Mouse (Mus musculus): ENCODE results near the gene Akap7.
"Not testable (repeated sequence)": the region's sequence is repeated elsewhere in the genome, so short reads cannot be mapped to it uniquely, and the experiment has no call there.

Gene Akap7

GRCm38 (mm10) chr10:25250108-25250507, 57.6 kb downstream of the Akap7 start:
- DNase-seq, result peak; percentile 61 to 73

- DNase-seq, result no peak
Measured at GRCm38 (mm10) chr10:25246173-25246572, 61.5 kb downstream of the Akap7 start.

GRCm38 (mm10) chr10:25239156-25239555, 68.5 kb downstream of the Akap7 start:
- DNase-seq, result peak in 1 of 2 experiments; percentile 47

DNA sequence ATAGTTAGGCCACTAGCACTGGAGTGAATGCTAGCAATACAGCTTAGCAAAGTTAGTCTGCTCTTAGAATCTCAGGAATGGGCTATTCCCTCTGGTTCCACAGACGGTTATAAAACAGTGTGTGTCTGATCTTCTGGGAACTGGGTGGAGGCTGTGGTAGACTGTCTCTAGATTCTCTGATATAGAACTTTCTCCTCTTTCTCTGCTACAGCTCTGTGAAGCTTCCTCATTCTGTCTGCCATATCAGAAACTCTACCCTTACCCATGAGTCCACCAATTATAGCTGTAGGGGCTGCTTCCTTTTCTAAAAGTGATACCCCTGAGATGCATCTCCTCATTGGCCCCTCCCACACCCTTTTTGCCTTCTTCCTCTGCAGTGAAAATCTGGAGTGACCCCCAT, 73.6 kb downstream of the Akap7 start:
- no peak for DNase-seq

DNA sequence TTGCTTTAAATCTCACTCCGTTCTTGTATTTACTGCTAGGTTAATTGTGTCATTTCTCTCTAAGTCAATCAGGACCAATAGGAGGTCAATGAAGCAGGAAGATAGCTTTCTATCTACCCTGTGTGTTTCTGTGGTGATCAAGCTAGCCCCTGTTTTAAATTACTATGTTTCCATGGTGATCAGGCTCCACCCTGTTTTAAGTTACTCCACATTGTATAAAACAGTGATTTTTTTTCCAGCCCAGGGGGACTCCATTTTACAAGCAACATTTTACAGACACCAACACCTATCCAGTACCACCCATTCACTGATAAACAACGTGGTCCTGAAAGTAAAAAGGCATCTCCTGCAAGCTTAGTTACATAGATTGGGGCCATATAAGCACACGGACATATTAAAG, 75.0 kb downstream of the Akap7 start:
- DNase-seq, result no peak

- DNase-seq, result no peak
Measured at GRCm38 (mm10) chr10:25231358-25231757, 76.3 kb downstream of the Akap7 start.

DNA sequence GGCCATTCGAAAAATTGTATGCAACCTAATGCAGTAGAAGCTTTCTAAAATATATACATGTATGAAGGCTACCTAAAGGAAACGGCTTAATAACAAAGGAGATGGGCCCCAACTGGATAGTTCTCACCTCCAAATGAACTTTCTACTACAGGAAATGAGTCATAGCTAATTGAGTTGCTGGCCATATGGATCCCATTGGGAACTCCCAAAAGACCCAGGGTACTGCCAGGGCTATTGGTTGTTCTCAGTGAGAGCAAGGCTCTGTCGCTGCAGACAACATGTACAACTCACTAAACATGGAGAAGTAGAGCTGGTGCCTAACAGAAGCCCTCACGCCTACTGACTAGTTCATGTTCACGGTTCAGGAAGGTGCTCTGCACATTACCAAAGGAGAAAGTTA, 83.3 kb downstream of the Akap7 start:
- no peak for DNase-seq

DNA sequence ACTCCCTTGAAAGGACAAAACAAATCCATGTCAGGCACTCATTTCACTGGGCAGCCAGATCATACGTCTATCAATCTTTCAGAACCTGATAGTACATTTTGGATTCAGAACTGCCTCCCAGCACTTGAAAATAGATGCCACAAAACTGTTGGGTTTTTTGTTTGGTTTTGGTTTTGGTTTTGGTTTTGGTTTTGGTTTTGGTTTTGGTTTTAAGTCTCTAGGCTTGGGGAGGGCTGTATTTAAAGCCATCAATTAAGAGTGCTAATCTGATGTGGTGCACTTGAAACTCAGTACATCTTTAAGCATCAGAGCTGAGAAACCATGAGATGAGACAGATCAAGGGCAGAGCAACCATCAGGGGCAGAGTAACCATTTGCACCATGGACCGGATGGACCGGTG, 86.9 kb downstream of the Akap7 start:
- no peak for DNase-seq

DNA sequence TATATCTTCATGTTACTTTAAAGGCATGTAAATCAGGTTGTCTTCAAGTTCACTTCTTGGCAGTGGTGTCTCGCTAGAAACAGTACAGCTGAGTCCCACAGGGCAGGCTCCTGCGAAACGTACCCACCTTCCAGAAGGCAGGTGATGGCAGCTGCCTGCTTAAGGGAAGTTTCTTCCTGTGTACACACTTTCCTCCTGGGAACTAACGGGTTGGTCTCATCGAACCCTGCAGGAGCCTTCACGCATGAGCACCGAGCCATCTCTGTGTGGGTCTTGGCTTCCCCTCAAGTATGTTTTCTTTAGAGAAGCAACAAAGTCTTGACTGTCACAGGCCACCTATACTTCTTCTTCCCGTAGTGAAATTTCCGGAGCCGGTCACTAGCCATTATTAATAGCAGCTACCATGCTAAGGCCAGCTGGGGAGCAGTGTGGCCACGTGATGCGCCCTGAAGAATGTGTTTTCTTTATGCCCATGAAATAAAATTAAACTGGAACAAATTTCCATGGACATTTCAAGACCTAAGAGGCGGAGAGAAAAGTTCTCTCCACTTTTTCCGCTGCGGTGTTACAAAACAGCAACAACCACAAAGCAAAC, 87.7 kb downstream of the Akap7 start:
- no peak for DNase-seq

DNA sequence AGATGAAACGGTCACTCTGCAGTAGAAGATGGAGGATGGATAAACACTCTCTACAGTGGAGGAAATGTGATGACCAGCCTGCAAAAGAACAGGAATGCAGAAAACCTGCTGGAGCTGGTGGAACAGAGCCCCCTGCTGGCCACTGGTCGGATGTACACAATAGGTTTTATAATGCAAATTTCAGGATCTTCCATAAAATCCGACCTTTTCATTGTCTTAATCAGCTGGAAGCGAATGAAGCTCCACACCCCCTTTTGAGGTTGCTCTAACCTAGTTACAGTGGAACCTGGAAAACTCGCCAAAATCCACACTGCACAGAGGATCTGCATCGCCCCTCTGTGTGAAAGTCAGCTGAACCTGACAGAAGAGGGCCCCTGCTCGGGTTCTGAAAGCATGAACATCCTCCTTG, 88.4 kb downstream of the Akap7 start:
- DNase-seq, result peak; percentile 51 to 71

DNA sequence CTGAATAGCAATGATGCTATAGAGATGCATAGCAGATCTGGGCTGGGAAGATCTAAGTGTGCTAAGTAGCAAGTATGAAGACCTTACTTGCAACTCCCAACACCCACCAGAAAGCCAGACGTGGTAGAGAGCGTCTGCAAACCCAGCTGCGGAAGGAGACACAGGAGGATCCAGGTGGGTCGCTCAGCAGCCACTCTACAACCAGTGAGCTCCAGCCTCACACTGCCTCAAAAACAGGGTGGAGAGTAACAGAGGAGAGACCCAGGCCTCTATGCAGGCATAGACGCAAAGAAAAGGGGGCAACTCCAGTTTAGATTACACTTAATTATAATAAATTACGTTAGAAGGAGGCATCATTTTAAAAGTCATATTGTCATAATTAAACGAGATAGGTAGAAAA, 88.9 kb downstream of the Akap7 start:
- DNase-seq, result no peak

GRCm38 (mm10) chr10:25215977-25216376, 91.7 kb downstream of the Akap7 start:
- DNase-seq, result no peak

DNA sequence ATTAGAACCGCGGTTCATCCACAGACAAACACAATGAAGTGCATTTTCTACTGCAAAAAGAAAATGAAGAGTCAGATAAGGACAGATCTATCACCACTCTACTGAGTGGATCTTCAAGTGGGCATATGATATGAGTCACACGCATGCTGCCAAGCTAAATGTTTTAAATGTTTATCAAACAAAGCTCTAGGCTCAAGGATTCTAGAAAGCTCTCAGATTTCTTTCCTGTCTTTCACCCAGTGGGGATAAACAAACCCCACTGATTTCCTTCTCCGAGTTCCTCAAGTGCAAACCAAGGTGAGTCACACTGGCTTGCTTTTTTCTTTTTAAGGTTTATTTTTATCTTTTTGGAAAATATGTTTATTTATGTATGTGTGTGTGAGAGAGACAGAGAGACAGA, 94.0 kb downstream of the Akap7 start:
- DNase-seq, result no peak

DNA sequence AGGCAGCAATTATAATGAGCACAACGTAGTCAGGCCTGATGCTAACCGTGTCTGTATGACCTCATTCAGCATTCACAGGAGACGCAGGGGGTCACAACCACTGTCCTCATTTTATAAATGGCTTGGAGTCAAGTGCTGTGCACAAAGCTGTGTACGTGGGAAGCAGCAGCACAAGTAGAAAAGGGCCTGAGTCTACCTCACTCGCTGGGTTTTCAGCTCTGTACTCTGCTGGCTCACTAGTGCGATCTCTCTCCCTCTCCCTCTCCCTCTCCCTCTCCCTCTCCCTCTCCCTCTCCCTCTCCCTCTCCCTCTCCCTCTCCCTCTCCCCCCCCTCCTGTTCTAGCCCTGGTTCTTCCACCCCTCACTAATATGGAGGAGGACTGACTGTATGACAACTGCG, 99.1 kb downstream of the Akap7 start:
- no peak for DNase-seq

DNA sequence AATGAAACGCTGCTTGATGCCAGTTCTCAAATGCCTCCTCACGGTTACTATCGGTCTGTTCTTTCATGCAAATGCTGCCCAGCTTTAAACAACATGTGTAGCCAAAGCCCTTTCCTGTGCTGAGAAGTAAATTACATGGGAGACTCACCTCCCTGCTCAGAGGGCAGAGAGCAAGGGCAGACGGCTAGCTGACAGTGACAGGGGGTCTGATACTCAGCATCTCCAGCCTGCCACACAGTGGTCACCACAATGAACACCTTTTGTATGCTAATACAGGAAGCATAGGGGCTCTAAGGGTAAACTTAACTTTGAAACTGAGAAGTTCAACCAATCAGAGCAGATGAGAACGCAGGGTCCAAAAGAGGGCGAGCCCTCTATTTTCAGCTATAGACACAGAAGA, 99.8 kb downstream of the Akap7 start:
- no peak for DNase-seq

DNA sequence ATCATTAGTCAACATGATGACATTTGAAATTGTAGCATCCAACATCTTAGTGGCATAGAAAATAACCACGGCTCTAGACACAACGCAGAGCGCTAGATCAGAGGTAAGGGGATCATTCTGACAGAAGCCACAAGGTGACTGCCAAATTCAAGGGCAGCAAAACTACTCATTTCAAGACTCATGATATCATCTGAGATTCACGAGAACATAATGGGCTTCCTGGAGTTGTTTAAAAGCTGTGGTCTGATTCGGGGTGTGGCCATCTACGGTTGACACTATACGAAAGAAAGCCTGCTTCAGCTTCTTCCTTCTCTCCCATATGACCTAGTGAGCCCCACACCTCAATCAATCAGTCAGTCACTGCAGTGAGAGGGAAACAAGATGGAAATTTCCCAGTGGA, 107.0 kb downstream of the Akap7 start:
- DNase-seq, result no peak

GRCm38 (mm10) chr10:25199510-25200353, 107.9 kb downstream of the Akap7 start:
- DNase-seq, result peak; percentile 72 to 73

DNA sequence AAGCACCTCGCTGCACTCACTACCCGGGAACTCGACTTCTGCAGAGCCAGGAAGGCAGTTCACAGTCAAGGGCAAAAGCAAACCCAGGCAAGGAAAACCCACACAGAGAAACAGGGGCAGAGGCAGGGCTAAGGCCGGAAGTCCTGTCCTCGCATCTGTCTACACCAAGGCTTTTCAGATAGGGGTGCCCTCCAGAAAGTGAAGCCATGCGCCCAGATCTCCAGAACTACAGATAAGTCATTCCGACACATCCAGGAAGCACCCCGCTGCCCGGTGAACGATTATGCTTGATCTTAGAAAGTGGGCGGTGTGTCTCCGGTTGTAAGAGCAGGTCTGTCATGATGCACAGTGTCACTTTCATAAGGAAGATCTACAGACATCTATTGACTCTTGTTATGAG, 109.1 kb downstream of the Akap7 start:
- DNase-seq, result no peak

DNA sequence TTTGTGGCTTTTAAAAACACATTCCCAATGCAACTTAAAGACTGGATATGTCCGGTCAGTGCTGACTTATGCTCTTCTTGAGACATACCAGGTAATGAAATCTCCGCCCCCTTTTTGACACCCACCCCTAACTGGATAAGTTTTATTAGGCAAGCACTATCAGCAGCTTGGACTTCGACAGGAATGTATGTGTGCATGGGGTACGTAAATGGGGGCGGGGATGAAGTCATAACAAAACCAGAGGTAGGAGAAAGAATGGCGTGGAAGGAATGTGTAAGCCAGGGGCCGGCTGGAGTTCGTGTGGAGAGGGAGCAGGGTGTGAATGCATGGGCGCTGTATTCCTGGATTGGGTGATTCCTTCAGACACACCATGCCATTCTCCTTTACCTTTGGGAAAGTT, 109.6 kb downstream of the Akap7 start:
- no peak for DNase-seq

DNA sequence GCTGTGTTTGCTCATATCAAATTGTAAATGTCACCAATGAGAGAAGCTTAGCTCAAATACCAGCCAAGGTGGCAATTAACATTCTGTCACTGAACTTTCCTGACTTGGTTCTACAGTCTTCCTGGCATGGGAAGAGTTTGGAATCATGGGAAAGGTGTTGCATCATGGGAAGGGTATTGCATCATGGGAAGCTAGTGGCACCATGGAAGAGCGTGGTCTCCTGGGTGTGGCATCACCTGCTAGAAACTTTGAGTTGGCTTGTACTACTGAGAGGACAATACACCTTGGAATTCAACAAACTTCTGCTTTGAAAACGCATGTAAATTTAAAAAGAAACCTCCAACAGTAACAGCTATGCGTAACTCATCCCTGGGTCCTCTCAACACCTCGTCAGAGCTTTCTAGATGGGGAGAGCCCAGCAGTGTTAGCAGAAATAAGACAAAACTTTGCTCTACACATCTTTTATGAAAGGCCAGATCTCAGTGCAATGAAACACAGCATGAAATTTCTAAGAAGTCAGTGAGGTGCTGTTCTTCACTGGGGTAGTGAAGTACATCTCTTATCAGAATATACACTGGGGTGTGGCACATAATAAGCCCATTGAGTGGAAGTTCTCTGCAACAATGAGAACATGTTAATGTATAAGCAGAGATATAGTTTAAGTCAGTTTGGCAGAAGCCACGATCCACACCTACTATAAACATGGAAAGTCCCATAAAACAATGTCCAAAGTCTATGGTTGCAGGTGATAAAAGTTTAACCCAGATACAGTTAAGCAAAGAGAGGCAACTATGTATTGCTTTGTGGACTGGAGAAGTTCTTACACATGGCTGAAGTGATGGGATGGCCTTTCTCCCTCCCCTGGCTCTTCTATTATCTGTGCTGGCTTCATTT, 115.2 kb downstream of the Akap7 start:
- DNase-seq, result no peak

GRCm38 (mm10) chr10:25191166-25191565, 116.5 kb downstream of the Akap7 start:
- no peak for DNase-seq

DNA sequence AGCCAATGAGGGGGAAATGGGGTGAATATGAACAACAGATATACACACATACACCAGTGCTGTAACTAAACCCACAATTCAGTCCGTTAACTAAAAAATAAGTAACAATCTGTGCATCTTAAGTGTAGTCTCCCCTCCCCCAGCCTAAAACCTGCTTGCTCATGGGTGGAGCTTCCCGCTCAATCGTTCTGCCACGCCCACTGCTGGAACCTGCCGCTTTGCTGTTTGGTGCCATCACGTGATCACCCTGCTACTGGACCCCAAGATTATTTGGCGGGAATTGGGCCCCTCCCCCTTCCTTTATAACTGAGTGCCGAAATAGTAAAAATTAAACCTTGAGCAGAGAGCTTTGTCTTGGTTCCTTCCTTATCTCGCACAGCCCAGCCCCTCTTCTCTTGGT, 121.4 kb downstream of the Akap7 start:
- not testable (repeated sequence) for DNase-seq

DNA sequence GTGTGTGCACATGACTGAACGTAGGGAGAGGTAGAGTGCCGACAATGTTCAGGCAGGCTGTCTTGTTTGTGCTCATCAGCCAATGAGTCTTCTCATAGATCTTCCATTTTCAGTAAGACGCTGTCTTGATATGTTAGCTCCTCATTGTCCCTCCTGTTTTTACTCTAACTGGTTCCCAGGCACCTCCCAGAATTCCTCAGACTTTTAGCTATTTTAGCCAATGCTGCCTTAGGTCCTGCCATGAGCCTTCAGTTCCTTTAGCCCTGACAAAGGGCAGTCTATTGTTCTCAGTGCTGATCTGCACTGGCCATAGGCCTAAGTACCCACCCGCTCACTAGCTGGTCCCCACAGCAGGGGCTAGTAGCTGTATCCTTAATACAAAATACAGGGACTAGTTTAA, 122.0 kb downstream of the Akap7 start:
- no peak for DNase-seq

Measured in lung, postnatal 4 days (tissue).